22 mouse cellular contexts compared by ENCODE assay signal in the genomic region with DNA sequence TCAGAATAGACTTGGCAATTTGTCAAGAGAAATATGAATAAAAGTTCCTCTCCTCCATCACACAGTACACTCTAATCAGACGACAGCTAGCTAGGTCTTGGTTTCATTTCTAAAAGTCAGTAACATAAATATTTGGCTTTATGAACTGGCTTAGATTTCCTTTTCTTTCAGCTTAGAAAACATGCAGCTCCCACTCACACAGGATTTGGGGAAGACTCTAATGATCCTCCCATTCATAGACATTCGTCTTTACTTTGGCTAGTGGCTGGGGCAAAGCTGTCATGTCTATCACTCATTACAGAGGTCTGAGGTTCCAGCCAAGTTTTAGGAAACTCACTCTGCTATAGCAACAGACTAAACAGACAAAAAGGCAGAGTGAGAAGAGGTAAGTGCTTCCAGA.
DNase-seq lines count a peak whose midpoint lies in the region; ATAC-seq and TF ChIP-seq lines count a peak whose summit lies in the region.
"Had no signal": no experiment of that assay in that cellular context is flagged by ENCODE, and none has a peak within 500 bp of the region (broad histone marks: within the 10 kb centered on the region; RNA-seq: fewer than 3 reads in every experiment).

No protein-coding gene starts in this region.

- no peaks in the 10 kb centered on the region for H3K79me2 ChIP-seq in myocyte (ENCODE audit: control insufficient read depth, insufficient read depth)

- H3K9ac ChIP-seq in lung, embryonic 16.5 days (ENCODE audit: low read length): no peak overlapping the region
- H3K9ac ChIP-seq in embryonic facial prominence, embryonic 13.5 days: no peak overlapping the region
- H3K9ac ChIP-seq: hindbrain, embryonic 12.5 days; kidney, embryonic 15.5 days had no signal

- TF ChIP-seq POLR2A in myocyte (IDR thresholded peaks at IDR 0.05; ENCODE audit: insufficient read length, low read depth): no peak

- TF ChIP-seq CTCF in gastrocnemius, adult 2 months (IDR thresholded peaks at IDR 0.05): no peak

- DNase-seq in gastrocnemius, adult 2 months: no peak
- DNase-seq in gastrocnemius, postnatal 10 days: no peak
- no peak for DNase-seq in lung, postnatal 25 days (ENCODE audit: low spot score)
- no peak for DNase-seq in frontal cortex, postnatal 14 days (ENCODE audit: low spot score in 2 of 2)
- DNase-seq in retina, postnatal 1 day: no peak
- DNase-seq: adrenal gland, adult 8-10 months; cerebellum, adult 2 months; cerebellum, postnatal 25 days; heart, postnatal 14 days; kidney, postnatal 36 days; layer of hippocampus, postnatal 36 days; thymus, adult 2 months; thymus, postnatal 4 days had no signal

- no peaks in the 10 kb centered on the region for H3K9me3 ChIP-seq in lung, embryonic 16.5 days (ENCODE audit: control insufficient read depth, low read length)
- H3K9me3 ChIP-seq in embryonic facial prominence, embryonic 13.5 days: no peaks in the 10 kb centered on the region
- H3K9me3 ChIP-seq: hindbrain, embryonic 12.5 days; kidney, embryonic 15.5 days had no signal

- no peak overlapping the region for H3ac ChIP-seq in myocyte (ENCODE audit: control insufficient read depth, insufficient read length)

- H3K4me2 ChIP-seq in lung, embryonic 16.5 days (ENCODE audit: low read depth, low read length): no peak overlapping the region
- no peak overlapping the region for H3K4me2 ChIP-seq in embryonic facial prominence, embryonic 13.5 days
- H3K4me2 ChIP-seq in myocyte (ENCODE audit: low read depth): peak overlapping the region; percentile 22
- H3K4me2 ChIP-seq: heart, embryonic 11.5 days; hindbrain, embryonic 12.5 days; kidney, embryonic 15.5 days; midbrain, embryonic 11.5 days had no signal

- no peaks in the 10 kb centered on the region for H3K36me3 ChIP-seq in lung, embryonic 16.5 days (ENCODE audit: control insufficient read depth, insufficient read depth, low read length)
- H3K36me3 ChIP-seq in embryonic facial prominence, embryonic 13.5 days: no peaks in the 10 kb centered on the region
- H3K36me3 ChIP-seq in myocyte (ENCODE audit: control insufficient read depth, insufficient read depth): no peaks in the 10 kb centered on the region
- H3K36me3 ChIP-seq: hindbrain, embryonic 12.5 days; kidney, embryonic 15.5 days had no signal

- intact Hi-C loops in gastrocnemius, adult 2 months (cut with DNase I): no loop called here

- WGBS in lung, embryonic 16.5 days: 19% methylated on average over 2 of the region's 2 CpGs
- WGBS in embryonic facial prominence, embryonic 13.5 days: 31% methylated on average over 2 of the region's 2 CpGs

- 0 out of 2 replicates have a peak, but pooled peaks cover 2% of the 10 kb centered on the region for H3K4me1 ChIP-seq in lung, embryonic 16.5 days (replicated peaks; ENCODE audit: control insufficient read depth, insufficient read depth, low read length)
- peaks cover 7% of the 10 kb centered on the region; the same call in 1 of the 2 replicates for H3K4me1 ChIP-seq in embryonic facial prominence, embryonic 13.5 days
- H3K4me1 ChIP-seq: hindbrain, embryonic 12.5 days; kidney, embryonic 15.5 days had no signal

- peak; percentile 87 for ATAC-seq in lung, embryonic 16.5 days (ENCODE audit: low read depth)
- ATAC-seq in embryonic facial prominence, embryonic 13.5 days (ENCODE audit: insufficient number of reproducible peaks, insufficient read depth, low FRiP score, low TSS enrichment, low read depth): no peak
- ATAC-seq: intestine, postnatal 0 days; Patski had no signal

- peak overlapping the region; percentile 44 for H3K4me3 ChIP-seq in gastrocnemius, adult 2 months
- 0 out of 2 replicates have a peak overlapping the region, but pooled peaks have one; percentile 15 for H3K4me3 ChIP-seq in lung, embryonic 16.5 days (ENCODE audit: low read length)
- no peak overlapping the region for H3K4me3 ChIP-seq in embryonic facial prominence, embryonic 13.5 days
- H3K4me3 ChIP-seq in myocyte: no peak overlapping the region
- H3K4me3 ChIP-seq: hindbrain, embryonic 12.5 days; kidney, embryonic 15.5 days had no signal

- no peaks in the 10 kb centered on the region for H3K27me3 ChIP-seq in lung, embryonic 16.5 days (ENCODE audit: control insufficient read depth, insufficient read depth, low read depth, low read length)
- H3K27me3 ChIP-seq in embryonic facial prominence, embryonic 13.5 days: no peaks in the 10 kb centered on the region
- no peaks in the 10 kb centered on the region for H3K27me3 ChIP-seq in myocyte (ENCODE audit: control insufficient read depth, insufficient read depth, insufficient read length)
- H3K27me3 ChIP-seq: hindbrain, embryonic 12.5 days; kidney, embryonic 15.5 days; Patski had no signal

- H3K27ac ChIP-seq in gastrocnemius, adult 2 months: peak overlapping the region; percentile 38; the same call in 1 of the 2 replicates
- H3K27ac ChIP-seq in lung, embryonic 16.5 days (ENCODE audit: low read length): peak overlapping the region; percentile 36; the same call in 1 of the 2 replicates
- 0 out of 2 replicates have a peak overlapping the region, but pooled peaks have one; percentile 39 for H3K27ac ChIP-seq in embryonic facial prominence, embryonic 13.5 days
- H3K27ac ChIP-seq: hindbrain, embryonic 12.5 days; kidney, embryonic 15.5 days had no signal

TF ChIP-seq in myocyte, 11 proteins besides CTCF, POLR2A, EP300 and RAD21:
- no peak for TF ChIP-seq USF1 (IDR thresholded peaks at IDR 0.05; ENCODE audit: low read depth)
- TF ChIP-seq E2F4 (IDR thresholded peaks at IDR 0.05; ENCODE audit: insufficient read depth): no peak
- no peak for TF ChIP-seq TCF3 (IDR thresholded peaks at IDR 0.05; ENCODE audit: insufficient read length, low read depth)

Comparison
In these comparisons a context has a peak if more than half of its experiments do, and no peak if none do; other contexts are left out.
1. H3K4me3 ChIP-seq: peak in gastrocnemius, adult 2 months (single experiment) and lung, embryonic 16.5 days (single experiment); none in embryonic facial prominence, embryonic 13.5 days (single experiment) and myocyte (single experiment).
2. Peak in every context shown above with its lines, with median percentiles within 50 percentile points of each other: H3K27ac ChIP-seq.